Mouse (Mus musculus): Measurements from ENCODE around the gene Ssh1. TPM values are rescaled to one million over a fixed set of nuclear protein-coding genes. Genes with fewer than 3 reads are reported as not detected.

Gene Ssh1
- polyA plus RNA-seq, 1 experiment from 2014 or later: 16.6 TPM

GRCm38 (mm10) chr5:114024390-114024789 is 30.7 kb upstream of the Ssh1 start:
- H3K36me3 ChIP-seq: no peaks in the 10 kb centered on the region
- H3K27me3 ChIP-seq: no peaks in the 10 kb centered on the region
- no peaks in the 10 kb centered on the region for H3K4me1 ChIP-seq
- H3K27ac ChIP-seq: no peak overlapping the region
- H3K9ac ChIP-seq: no peak overlapping the region
- H3K4me3 ChIP-seq: no peak overlapping the region
- WGBS: 44% methylated on average over 6 of the region's 6 CpGs
- H3K4me2 ChIP-seq: no peak overlapping the region
- H3K9me3 ChIP-seq: no peaks in the 10 kb centered on the region
- no peak for ATAC-seq (ENCODE audit: borderline replicate concordance, extremely low read depth, low FRiP score, low TSS enrichment)

GRCm38 (mm10) chr5:114015121-114015520 is 21.4 kb upstream of the Ssh1 start:
- no peak overlapping the region for H3K9ac ChIP-seq
- H3K9me3 ChIP-seq: no peaks in the 10 kb centered on the region
- no peak overlapping the region for H3K27ac ChIP-seq
- H3K36me3 ChIP-seq: no peaks in the 10 kb centered on the region
- no peaks in the 10 kb centered on the region for H3K4me1 ChIP-seq
- H3K4me3 ChIP-seq: no peak overlapping the region
- ATAC-seq (ENCODE audit: borderline replicate concordance, extremely low read depth, low FRiP score, low TSS enrichment): no peak
- no peak overlapping the region for H3K4me2 ChIP-seq
- no peaks in the 10 kb centered on the region for H3K27me3 ChIP-seq
- 57% methylated on average over 7 of the region's 7 CpGs for WGBS

DNA sequence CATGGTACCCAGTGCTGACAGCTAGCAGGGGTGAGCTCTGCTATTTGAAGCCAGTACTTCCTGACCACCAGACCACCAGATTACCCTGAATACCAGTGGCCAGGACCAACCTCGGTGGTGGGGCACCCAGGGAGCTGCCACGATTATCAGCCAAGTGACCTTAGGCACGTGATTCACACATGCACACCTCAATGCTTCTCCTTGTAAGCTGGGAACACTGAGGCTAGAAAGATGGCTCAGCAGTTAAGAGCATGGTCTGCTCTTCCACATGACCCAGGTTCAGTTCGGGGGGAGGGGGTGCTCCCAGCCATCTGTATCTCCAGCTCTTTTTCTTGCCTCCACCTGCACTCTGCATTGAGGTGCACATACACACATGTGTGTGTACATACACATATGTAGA is 15.4 kb upstream of the Ssh1 start:
- no peaks in the 10 kb centered on the region for H3K36me3 ChIP-seq
- H3K9me3 ChIP-seq: no peaks in the 10 kb centered on the region
- no peak overlapping the region for H3K27ac ChIP-seq
- no peak for ATAC-seq (ENCODE audit: borderline replicate concordance, extremely low read depth, low FRiP score, low TSS enrichment)
- H3K4me3 ChIP-seq: no peak overlapping the region
- H3K4me1 ChIP-seq: no peaks in the 10 kb centered on the region
- H3K9ac ChIP-seq: no peak overlapping the region
- no peaks in the 10 kb centered on the region for H3K27me3 ChIP-seq
- WGBS: 58% methylated on average over 4 of the region's 4 CpGs
- H3K4me2 ChIP-seq: no peak overlapping the region

DNA sequence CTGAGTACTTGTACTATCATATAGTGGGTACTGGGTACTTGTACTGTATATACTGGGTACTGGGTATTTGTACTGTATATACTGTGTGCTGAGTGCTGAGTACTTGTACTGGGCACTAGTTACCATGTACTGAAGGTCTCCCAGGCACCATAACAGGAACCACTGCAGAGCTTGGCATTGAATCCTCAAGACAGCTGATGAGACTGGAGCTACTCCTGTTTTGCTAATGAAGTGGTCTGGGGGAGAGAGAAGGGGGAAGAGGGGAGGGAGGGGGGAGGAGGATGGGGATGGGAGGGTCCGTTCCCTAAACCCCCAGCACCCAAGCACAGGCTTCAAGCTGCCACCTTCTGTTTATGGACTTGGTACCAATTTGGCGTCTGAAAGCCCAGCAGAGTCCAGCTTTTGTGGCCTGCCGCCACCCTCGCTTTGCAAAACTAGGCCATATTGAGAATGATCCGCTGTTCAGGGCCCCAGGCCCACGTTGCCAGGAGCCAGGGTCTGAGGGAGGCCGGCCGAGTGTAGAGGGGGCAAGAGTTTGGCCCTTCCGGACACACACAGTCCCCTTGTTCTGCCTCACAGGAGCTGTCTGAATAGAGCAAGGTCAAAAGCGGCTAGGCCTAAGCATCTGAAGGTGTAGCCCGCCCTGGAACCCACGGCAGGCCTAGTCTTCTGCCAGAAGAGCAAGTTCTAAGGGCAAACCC is 14.2 kb upstream of the Ssh1 start:
- Histone ChIP-seq H3K27ac (no peak overlapping the region), H3K4me2 (no peak overlapping the region), H3K4me3 (no peak overlapping the region), H3K36me3 (no peaks in the 10 kb centered on the region), H3K27me3 (no peaks in the 10 kb centered on the region), H3K9ac (no peak overlapping the region), H3K4me1 (no peaks in the 10 kb centered on the region), H3K9me3 (no peaks in the 10 kb centered on the region)
- 77% methylated on average over 12 of the region's 12 CpGs for WGBS
- ATAC-seq (ENCODE audit: borderline replicate concordance, extremely low read depth, low FRiP score, low TSS enrichment): no peak

DNA sequence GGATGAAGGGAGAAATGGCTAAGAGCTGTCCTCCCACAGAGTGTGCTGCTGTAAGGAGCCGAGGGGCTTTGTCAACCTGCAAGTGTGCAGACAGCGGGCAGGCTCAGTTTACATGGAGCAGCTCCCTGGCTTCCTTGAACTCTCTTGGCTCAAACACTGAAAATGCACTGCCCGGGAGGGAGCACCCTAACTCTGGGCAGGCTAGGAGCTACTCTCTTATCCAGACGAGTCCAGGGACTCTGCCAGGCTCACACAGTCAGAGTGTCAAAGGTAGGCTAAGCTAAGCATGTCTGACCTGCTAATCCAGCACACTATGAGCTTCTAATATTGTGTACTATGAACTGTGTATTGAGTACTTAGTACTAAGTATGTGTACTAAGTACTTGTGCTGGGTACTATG is 13.3 kb upstream of the Ssh1 start:
- Histone ChIP-seq H3K27ac (no peak overlapping the region), H3K36me3 (no peaks in the 10 kb centered on the region), H3K4me3 (no peak overlapping the region), H3K9me3 (no peaks in the 10 kb centered on the region), H3K9ac (no peak overlapping the region), H3K4me2 (no peak overlapping the region), H3K4me1 (no peaks in the 10 kb centered on the region), H3K27me3 (no peaks in the 10 kb centered on the region)
- ATAC-seq (ENCODE audit: borderline replicate concordance, extremely low read depth, low FRiP score, low TSS enrichment): no peak
- WGBS: 57% methylated on average over 4 of the region's 4 CpGs

DNA sequence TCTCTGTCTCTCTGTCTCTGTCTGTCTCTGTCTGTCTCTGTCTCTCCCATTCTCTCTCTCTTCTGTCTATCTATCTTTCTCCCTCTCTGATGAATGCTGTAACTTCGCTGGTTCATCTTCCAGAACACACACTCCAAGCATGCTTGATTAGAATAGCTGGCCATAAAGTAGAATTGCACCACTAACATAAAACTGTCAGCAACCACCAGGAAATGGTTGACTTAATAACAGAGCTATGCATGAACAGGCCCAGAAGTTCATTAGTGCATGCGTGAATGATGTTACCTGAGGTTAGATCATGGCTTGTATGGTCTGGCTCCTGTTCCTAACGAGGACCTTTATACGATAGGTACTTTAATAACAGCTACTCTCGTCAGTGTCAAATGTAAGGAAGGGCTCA is 11.4 kb upstream of the Ssh1 start:
- Histone ChIP-seq H3K4me2 (no peak overlapping the region), H3K9me3 (no peaks in the 10 kb centered on the region), H3K36me3 (no peaks in the 10 kb centered on the region), H3K27me3 (no peaks in the 10 kb centered on the region), H3K9ac (no peak overlapping the region), H3K4me3 (no peak overlapping the region), H3K27ac (no peak overlapping the region), H3K4me1 (no peaks in the 10 kb centered on the region)
- 82% methylated on average over 5 of the region's 5 CpGs for WGBS
- no peak for ATAC-seq (ENCODE audit: borderline replicate concordance, extremely low read depth, low FRiP score, low TSS enrichment)

DNA sequence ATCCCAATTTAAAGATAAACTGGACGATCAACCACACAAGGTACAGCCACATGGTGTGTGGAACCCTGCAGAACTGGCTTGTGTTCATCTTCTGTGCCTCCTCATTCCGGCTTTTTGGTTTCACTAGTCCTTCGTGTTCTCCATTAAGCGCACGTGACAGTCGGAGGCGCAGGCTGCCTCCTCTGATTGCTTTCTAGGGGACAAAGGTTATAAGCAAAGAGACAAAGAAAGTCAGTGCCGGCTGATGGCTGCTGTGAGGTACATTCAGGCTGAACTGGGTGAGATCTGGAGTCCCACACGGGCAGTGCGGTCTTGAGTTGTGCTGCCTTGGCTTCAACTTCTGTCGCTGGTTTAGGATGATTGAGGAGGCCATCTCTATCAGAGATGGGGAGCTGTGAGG is 10.9 kb upstream of the Ssh1 start:
- Histone ChIP-seq H3K4me3 (no peak overlapping the region), H3K9ac (no peak overlapping the region), H3K27ac (no peak overlapping the region), H3K4me1 (no peaks in the 10 kb centered on the region), H3K27me3 (no peaks in the 10 kb centered on the region), H3K9me3 (no peaks in the 10 kb centered on the region), H3K36me3 (no peaks in the 10 kb centered on the region), H3K4me2 (no peak overlapping the region)
- WGBS: 74% methylated on average over 11 of the region's 11 CpGs
- ATAC-seq (ENCODE audit: borderline replicate concordance, extremely low read depth, low FRiP score, low TSS enrichment): no peak

- H3K9me3 ChIP-seq: no peaks in the 10 kb centered on the region
- H3K9ac ChIP-seq: no peak within 1 kb of the TSS
- no peak within 1 kb of the TSS for H3K27ac ChIP-seq
- WGBS: 45% methylated on average over 5 of the region's 5 CpGs
- ATAC-seq (ENCODE audit: borderline replicate concordance, extremely low read depth, low FRiP score, low TSS enrichment): no peak
- H3K36me3 ChIP-seq: no peaks in the 10 kb centered on the region
- H3K4me2 ChIP-seq: no peak within 1 kb of the TSS
- H3K4me3 ChIP-seq: no peak within 1 kb of the TSS
- H3K27me3 ChIP-seq: no peaks in the 10 kb centered on the region
- no peaks in the 10 kb centered on the region for H3K4me1 ChIP-seq
These were observed 9.8 kb upstream of the Ssh1 start, which contains the start of gene Dao for GRCm38 (mm10) chr5:114003542-114003941. Dao (plus strand) TSS chr5:114003703.

- no peak overlapping the region for H3K4me2 ChIP-seq
- H3K9me3 ChIP-seq: no peaks in the 10 kb centered on the region
- no peaks in the 10 kb centered on the region for H3K36me3 ChIP-seq
- no peak overlapping the region for H3K27ac ChIP-seq
- WGBS: 39% methylated on average over 5 of the region's 5 CpGs
- H3K9ac ChIP-seq: no peak overlapping the region
- H3K4me3 ChIP-seq: no peak overlapping the region
- no peak for ATAC-seq (ENCODE audit: borderline replicate concordance, extremely low read depth, low FRiP score, low TSS enrichment)
- H3K27me3 ChIP-seq: no peaks in the 10 kb centered on the region
- peaks cover 7% of the 10 kb centered on the region for H3K4me1 ChIP-seq
These were observed 5.7 kb upstream of the Ssh1 start for GRCm38 (mm10) chr5:113999382-113999781.

- Histone ChIP-seq H3K36me3 (no peaks in the 10 kb centered on the region), H3K27ac (no peak overlapping the region), H3K9me3 (no peaks in the 10 kb centered on the region), H3K9ac (no peak overlapping the region), H3K27me3 (no peaks in the 10 kb centered on the region), H3K4me3 (no peak overlapping the region), H3K4me2 (no peak overlapping the region), H3K4me1 (peaks cover 26% of the 10 kb centered on the region)
- 22% methylated on average over 2 of the region's 2 CpGs for WGBS
- ATAC-seq (ENCODE audit: borderline replicate concordance, extremely low read depth, low FRiP score, low TSS enrichment): no peak
These were observed 2.8 kb upstream of the Ssh1 start for GRCm38 (mm10) chr5:113996458-113996857.

GRCm38 (mm10) chr5:113993031-113993486 is 635 bp downstream of the Ssh1 start:
- peaks cover 42% of the 10 kb centered on the region for H3K4me1 ChIP-seq
- H3K4me2 ChIP-seq: peak overlapping the region; percentile 90
- peak overlapping the region; percentile 86 for H3K4me3 ChIP-seq
- ATAC-seq (ENCODE audit: borderline replicate concordance, extremely low read depth, low FRiP score, low TSS enrichment): peak; percentile 71
- peak overlapping the region; percentile 77 for H3K9ac ChIP-seq
- H3K36me3 ChIP-seq: 0 out of 2 replicates have a peak, but pooled peaks cover 7% of the 10 kb centered on the region
- WGBS: under 1% methylated on average over 22 of the region's 22 CpGs
- peak overlapping the region; percentile 86 for H3K27ac ChIP-seq
- H3K27me3 ChIP-seq: no peaks in the 10 kb centered on the region
- no peaks in the 10 kb centered on the region for H3K9me3 ChIP-seq

GRCm38 (mm10) chr5:113992339-113992831 is 1.3 kb downstream of the Ssh1 start:
- no peaks in the 10 kb centered on the region for H3K9me3 ChIP-seq
- WGBS: 5% methylated on average over 12 of the region's 12 CpGs
- H3K36me3 ChIP-seq: 0 out of 2 replicates have a peak, but pooled peaks cover 7% of the 10 kb centered on the region
- peak overlapping the region; percentile 90 for H3K4me2 ChIP-seq
- no peaks in the 10 kb centered on the region for H3K27me3 ChIP-seq
- H3K27ac ChIP-seq: peak overlapping the region; percentile 86
- H3K4me1 ChIP-seq: peaks cover 42% of the 10 kb centered on the region
- ATAC-seq (ENCODE audit: borderline replicate concordance, extremely low read depth, low FRiP score, low TSS enrichment): no peak
- peak overlapping the region; percentile 77 for H3K9ac ChIP-seq
- peak overlapping the region; percentile 86 for H3K4me3 ChIP-seq

All from lung, embryonic 15.5 days (tissue).